Mouse (Mus musculus): Measurements from ENCODE around the gene Ackr4. TPM values are rescaled to one million over a fixed set of nuclear protein-coding genes. Genes with fewer than 3 reads are reported as not detected.

The Ackr4 gene
- polyA plus RNA-seq (2017; shearing (Covaris generic)) = not detected

GRCm38 (mm10) chr9:104126833-104127232 lies at the start of gene Ackr4:
Ackr4 (minus strand) TSS chr9:104126933.

DNA sequence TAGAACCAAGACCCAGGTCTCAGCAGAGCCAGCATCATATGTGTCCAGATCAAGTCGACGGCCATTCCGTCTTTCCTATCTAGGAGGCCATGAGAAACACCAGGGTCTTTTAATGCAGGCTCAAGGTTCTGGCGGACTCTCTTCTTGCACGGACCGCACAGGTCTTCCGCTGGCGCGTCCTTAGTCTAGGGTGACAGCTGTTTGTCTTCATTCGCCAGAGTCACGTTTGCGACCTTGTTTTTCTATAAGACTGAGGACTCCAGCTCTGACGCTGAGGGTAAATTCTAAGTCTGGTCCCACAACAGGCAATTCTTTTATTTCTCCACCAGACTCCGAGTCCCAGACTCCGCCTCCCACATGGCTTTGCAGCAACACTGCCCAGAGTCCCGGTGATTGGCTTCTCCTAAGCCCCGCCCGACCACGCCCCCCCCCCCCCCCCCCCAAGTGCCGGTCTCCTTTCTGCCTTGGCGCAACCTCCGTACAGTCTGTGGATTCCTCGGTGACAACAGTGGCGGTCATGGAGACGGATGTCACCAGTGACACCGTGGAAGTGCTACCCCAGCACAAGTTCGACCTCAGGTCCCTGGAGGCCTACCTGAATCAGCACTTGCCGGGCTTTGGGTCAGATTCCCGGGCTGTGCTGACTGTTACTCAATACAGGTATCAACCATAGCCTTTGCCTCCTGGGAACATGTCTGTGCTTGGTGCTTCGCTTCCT lies 63.3 kb downstream of the Ackr4 start, which contains the start of gene Acad11:
TSS of gene Acad11 (plus strand) at position 134 of the 718 bp plus-strand sequence.

GRCm38 (mm10) chr9:104062430-104063243 lies 64.1 kb downstream of the Ackr4 start, which contains the start of gene Uba5:
Uba5 (minus strand) TSS chr9:104063134.

GRCm38 (mm10) chr9:104040362-104040761 lies 86.4 kb downstream of the Ackr4 start, which contains the start of gene Gm28305:
Gm28305 (plus strand) TSS chr9:104040662.

Other genes with a start within 250 kb of the Ackr4 start
- 2.8 TPM for gene Nphp3, start 124.4 kb downstream of the Ackr4 start, polyA plus RNA-seq (2017; shearing (Covaris generic))
- not detected for gene Gm28305, start 86.3 kb downstream of the Ackr4 start, polyA plus RNA-seq (2017; shearing (Covaris generic))
- 28.6 TPM for gene Uba5, start 63.8 kb downstream of the Ackr4 start, polyA plus RNA-seq (2017; shearing (Covaris generic))
- gene Acad11, start 63.6 kb downstream of the Ackr4 start, polyA plus RNA-seq (2017; shearing (Covaris generic)) = 5.2 TPM
- 57.3 TPM for gene Dnajc13, start 136.0 kb upstream of the Ackr4 start, polyA plus RNA-seq (2017; shearing (Covaris generic))
- gene Acpp, start 210.8 kb upstream of the Ackr4 start, polyA plus RNA-seq (2017; shearing (Covaris generic)) = 20.7 TPM

Measured in effector memory CD4-positive, alpha-beta T cell, adult 5 months (primary cell).